Comparison of ENCODE assay signal across 15 mouse cellular contexts in the genomic region with DNA sequence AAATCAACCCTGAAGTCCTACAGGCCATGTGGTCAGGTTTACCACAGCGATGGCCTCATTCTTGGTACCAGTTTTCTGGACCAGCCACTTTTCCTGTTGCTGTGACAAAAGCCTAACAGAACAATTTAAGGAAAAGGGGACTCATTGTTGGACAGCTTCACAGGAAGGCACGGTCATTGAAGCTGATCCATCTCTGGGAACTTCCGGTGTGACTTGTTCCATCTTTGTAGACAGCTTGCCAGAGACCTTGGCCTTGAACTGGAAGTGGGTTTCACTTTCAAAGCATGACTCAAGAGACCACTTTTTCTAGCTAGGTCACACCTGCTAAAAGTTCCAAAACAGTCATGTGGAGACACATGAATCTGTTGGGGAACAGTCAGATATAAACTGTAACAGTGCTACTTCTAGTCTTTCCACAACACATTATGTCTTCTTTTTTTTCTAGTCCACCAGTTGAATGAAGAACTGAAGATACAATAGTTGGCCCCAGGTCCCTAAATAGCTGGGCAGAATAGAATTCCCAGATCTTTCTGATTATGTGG.
"Had no signal": no experiment of that assay in that cellular context is flagged by ENCODE, and none has a peak within 500 bp of the region (broad histone marks: within the 10 kb centered on the region; RNA-seq: fewer than 3 reads in every experiment).

No protein-coding gene starts in this region.

- H3K4me1 ChIP-seq: limb, embryonic 12.5 days; liver, embryonic 13.5 days; midbrain, embryonic 13.5 days; neural tube, embryonic 15.5 days had no signal

- H3K4me3 ChIP-seq: limb, embryonic 12.5 days; liver, embryonic 13.5 days; midbrain, embryonic 13.5 days; neural tube, embryonic 15.5 days had no signal

- ATAC-seq: liver, postnatal 0 days; midbrain, embryonic 13.5 days had no signal

- H3K4me2 ChIP-seq: limb, embryonic 12.5 days; liver, embryonic 13.5 days; midbrain, embryonic 13.5 days; neural tube, embryonic 15.5 days had no signal

- H3K27ac ChIP-seq: kidney, postnatal 0 days; limb, embryonic 12.5 days; liver, embryonic 13.5 days; midbrain, embryonic 13.5 days; neural tube, embryonic 15.5 days had no signal

- H3K9me3 ChIP-seq: limb, embryonic 12.5 days; liver, embryonic 13.5 days; midbrain, embryonic 13.5 days; neural tube, embryonic 15.5 days had no signal

- H3K9ac ChIP-seq: limb, embryonic 12.5 days; liver, embryonic 13.5 days; liver, postnatal 0 days; midbrain, embryonic 13.5 days; neural tube, embryonic 15.5 days had no signal

- H3K27me3 ChIP-seq: limb, embryonic 12.5 days; liver, embryonic 13.5 days; neural tube, embryonic 15.5 days had no signal

- DNase-seq: kidney, adult 11 months; kidney, adult 9 months; kidney, postnatal 36 days; layer of hippocampus, adult 9-11 months; layer of hippocampus, postnatal 36 days; liver; liver, embryonic 13.5 days; liver, postnatal 0 days; lung, postnatal 36 days; right cerebral cortex, adult 18-20 months; right cerebral cortex, postnatal 25 days had no signal

- H3K36me3 ChIP-seq: limb, embryonic 12.5 days; liver, embryonic 13.5 days; midbrain, embryonic 13.5 days; neural tube, embryonic 15.5 days had no signal
